Mouse (Mus musculus) MEL (cell line): ENCODE data around the gene Thrap3. TPM values are rescaled to one million over a fixed set of nuclear protein-coding genes. Genes with fewer than 3 reads are reported as not detected.

ENCODE experiments used
- DNase-seq: peaks from one replicate; pipeline ENCODE4 v3.0.0; 2011; ENCODE audit warnings: low read depth, low spot score
- H3K27ac ChIP-seq: 2 replicates; pipeline ENCODE4 v1.5.1; 2012; ENCODE audit warnings: low read depth, mild to moderate bottlenecking, control low read depth, low read length, moderate library complexity; ENCODE audit not compliant: control insufficient read depth
- H3K27me3 ChIP-seq, 2 experiments: fragments of 150-350 bp in 1 of 2; sonication (generic) in 1 of 2; 2 replicates each; pipeline ENCODE4 v1.6.1; 2012; ENCODE audit warnings: low read length in 2 of 2, mild to moderate bottlenecking in 2 of 2, improper control_type of control experiment in 1 of 2, moderate library complexity in 1 of 2; ENCODE audit not compliant: insufficient read depth in 2 of 2, control insufficient read depth in 1 of 2
- H3K36me3 ChIP-seq, 2 experiments: 2 replicates each; pipeline ENCODE4 v1.6.1; 2012 to 2014; ENCODE audit warnings: low read length in 2 of 2, improper control_type of control experiment in 1 of 2, inconsistent platforms in 1 of 2, mild to moderate bottlenecking in 1 of 2; ENCODE audit not compliant: insufficient read depth in 2 of 2, control insufficient read depth in 1 of 2
- H3K4me1 ChIP-seq, 2 experiments: fragments of 150-350 bp in 1 of 2; sonication (generic) in 1 of 2; 2 replicates each; pipeline ENCODE4 v1.6.1; 2012; ENCODE audit warnings: low read length in 2 of 2, improper control_type of control experiment in 1 of 2, mild to moderate bottlenecking in 1 of 2; ENCODE audit not compliant: insufficient read depth in 2 of 2, control insufficient read depth in 1 of 2
- H3K4me3 ChIP-seq, 2 experiments: fragments of 150-350 bp in 1 of 2; sonication (generic) in 1 of 2; 2 replicates each; pipeline ENCODE4 v1.5.1; 2012; ENCODE audit warnings: low read depth in 2 of 2, low read length in 2 of 2, mild to moderate bottlenecking in 2 of 2, moderate library complexity in 2 of 2, control low read depth in 1 of 2, improper control_type of control experiment in 1 of 2; ENCODE audit not compliant: control insufficient read depth in 1 of 2, insufficient read depth in 1 of 2
- H3K79me2 ChIP-seq: 2 replicates; pipeline ENCODE4 v1.6.1; 2012; ENCODE audit warnings: mild to moderate bottlenecking, low read length, moderate library complexity; ENCODE audit not compliant: control insufficient read depth, poor library complexity, insufficient read depth
- H3K9ac ChIP-seq: 2 replicates; pipeline ENCODE4 v1.6.1; 2012; ENCODE audit warnings: low read depth, mild to moderate bottlenecking, control low read depth, low read length, moderate library complexity; ENCODE audit not compliant: control insufficient read depth, poor library complexity, severe bottlenecking
- H3K9me3 ChIP-seq: fragments of 150-350 bp; sonication (generic); replicated peaks from 2 replicates; pipeline ENCODE4 v1.6.1; 2012; ENCODE audit warnings: mild to moderate bottlenecking, low read length, improper control_type of control experiment, moderate library complexity; ENCODE audit not compliant: insufficient read depth
- BHLHE40 ChIP-seq: IDR thresholded peaks from 2 replicates; pipeline ENCODE4 v1.6.1; 2012; ENCODE audit warnings: low read depth, mild to moderate bottlenecking, inconsistent platforms, low read length, improper control_type of control experiment, borderline replicate concordance
- CHD1 ChIP-seq: IDR thresholded peaks from 2 replicates; pipeline ENCODE4 v1.6.1; 2012; ENCODE audit warnings: low read depth, mild to moderate bottlenecking, inconsistent platforms, low read length, improper control_type of control experiment
- EP300 ChIP-seq, 2 experiments: IDR thresholded peaks; 2 replicates each; pipeline ENCODE4 v1.6.1; 2011; ENCODE audit warnings: improper control_type of control experiment in 2 of 2, low read length in 2 of 2, low read depth in 1 of 2, mild to moderate bottlenecking in 1 of 2
- GABPA ChIP-seq: IDR thresholded peaks from 2 replicates; pipeline ENCODE4 v1.6.1; 2012; ENCODE audit warnings: low read depth, mild to moderate bottlenecking, inconsistent platforms, low read length, improper control_type of control experiment, moderate library complexity
- HCFC1 ChIP-seq: IDR thresholded peaks from 2 replicates; pipeline ENCODE4 v1.6.1; 2012; ENCODE audit warnings: low read depth, mild to moderate bottlenecking, inconsistent platforms, low read length, improper control_type of control experiment, moderate library complexity
- MAFK ChIP-seq: IDR thresholded peaks from 2 replicates; pipeline ENCODE4 v1.6.1; 2011; ENCODE audit warnings: low read depth, mild to moderate bottlenecking, low read length, improper control_type of control experiment, borderline replicate concordance
- MAZ ChIP-seq: IDR thresholded peaks from 2 replicates; pipeline ENCODE4 v1.6.1; 2012; ENCODE audit warnings: low read depth, mild to moderate bottlenecking, inconsistent platforms, low read length, improper control_type of control experiment
- MEF2A ChIP-seq: IDR thresholded peaks from 2 replicates; pipeline ENCODE4 v1.6.1; 2014; ENCODE audit warnings: low read depth, mild to moderate bottlenecking, inconsistent platforms, low read length, improper control_type of control experiment; ENCODE audit not compliant: poor library complexity, insufficient replicate concordance, severe bottlenecking; ENCODE audit errors: extremely low read depth
- MYC ChIP-seq: IDR thresholded peaks from 2 replicates; pipeline ENCODE4 v1.6.1; 2011; ENCODE audit warnings: low read depth, mild to moderate bottlenecking, low read length, improper control_type of control experiment, moderate library complexity
- NRF1 ChIP-seq: IDR thresholded peaks from 2 replicates; pipeline ENCODE4 v1.6.1; 2014; ENCODE audit warnings: low read depth, mild to moderate bottlenecking, inconsistent platforms, low read length, improper control_type of control experiment, moderate library complexity; ENCODE audit not compliant: poor library complexity, insufficient read depth, severe bottlenecking
- POLR2AphosphoS5 ChIP-seq: IDR thresholded peaks from 2 replicates; pipeline ENCODE4 v1.6.1; 2012; ENCODE audit warnings: low read depth, borderline replicate concordance, mild to moderate bottlenecking, inconsistent platforms, low read length, moderate library complexity, mixed read lengths
- TBP ChIP-seq: IDR thresholded peaks from 2 replicates; pipeline ENCODE4 v1.8.0; 2011; ENCODE audit warnings: low read depth, low read length, improper control_type of control experiment
- TCF12 ChIP-seq: IDR thresholded peaks from 2 replicates; pipeline ENCODE4 v1.6.1; 2014; ENCODE audit warnings: low read depth, mild to moderate bottlenecking, inconsistent platforms, low read length, improper control_type of control experiment, moderate library complexity
- USF1 ChIP-seq: IDR thresholded peaks from 2 replicates; pipeline ENCODE4 v1.6.1; 2014; ENCODE audit warnings: low read depth, mild to moderate bottlenecking, inconsistent platforms, low read length, improper control_type of control experiment, moderate library complexity
- USF2 ChIP-seq, 2 experiments: IDR thresholded peaks; 2 replicates each; pipeline ENCODE4 v1.6.1; 2011 to 2012; ENCODE audit warnings: improper control_type of control experiment in 2 of 2, low read length in 2 of 2, borderline replicate concordance in 1 of 2, inconsistent platforms in 1 of 2, low read depth in 1 of 2, mild to moderate bottlenecking in 1 of 2; ENCODE audit not compliant: insufficient read depth in 1 of 2
- ZNF384 ChIP-seq: IDR thresholded peaks from 2 replicates; pipeline ENCODE4 v1.6.1; 2012; ENCODE audit warnings: low read depth, mild to moderate bottlenecking, inconsistent platforms, low read length, improper control_type of control experiment
- polyA plus RNA-seq, 2 experiments: library from polyadenylated mRNA; stranded (reverse) in 1 of 2; unstranded in 1 of 2; fragments of >175 nt in 1 of 2; fragments of >200 nt in 1 of 2; gene quantifications; 2 replicates each; pipeline versions ENCODE4 v1.2.1 to v1.2.4; 2012; ENCODE audit warnings: low replicate concordance in 2 of 2, low read depth in 1 of 2; ENCODE audit not compliant: insufficient read length in 2 of 2, insufficient read depth in 1 of 2, missing spikeins in 1 of 2
- total RNA-seq: library from RNA; depleted of rRNA; stranded (reverse); fragments of 300-350 nt; gene quantifications from 2 replicates; pipeline ENCODE4 v1.2.3, GENCODE M21; 2012

Gene Thrap3
- total and polyA plus RNA-seq, 3 experiments, result 158 to 471 (median 310) TPM

DNA sequence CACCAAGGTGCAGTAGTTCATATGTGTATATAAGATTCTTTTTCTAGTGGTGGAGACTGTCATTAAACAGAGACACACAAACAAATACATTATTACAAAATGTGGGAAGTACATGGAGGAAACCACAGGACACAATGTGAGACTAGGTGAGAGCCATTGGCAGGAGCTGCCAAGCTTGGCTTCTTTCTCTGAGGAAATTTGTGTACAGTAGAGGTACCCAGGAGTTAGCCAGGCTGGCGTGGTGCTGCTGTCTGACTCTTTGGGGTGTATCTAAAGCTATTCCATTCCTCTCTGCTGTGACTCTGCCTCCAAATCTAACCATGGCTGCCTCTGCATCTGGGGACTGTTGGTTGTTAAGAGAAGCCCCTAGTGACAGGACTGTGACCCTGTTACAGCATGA is 83.5 kb downstream of the Thrap3 start:
- no peak overlapping the region for H3K9ac ChIP-seq
- no peak for DNase-seq
- no peaks in the 10 kb centered on the region for H3K27me3 ChIP-seq
- H3K4me1 ChIP-seq, result no peaks in the 10 kb centered on the region
- H3K27ac ChIP-seq, result no peak overlapping the region
- H3K9me3 ChIP-seq, result no peaks in the 10 kb centered on the region
- TF ChIP-seq ZNF384, result no peak
- H3K79me2 ChIP-seq, result peaks cover 1% of the 10 kb centered on the region
- peaks cover 0 to 6% of the 10 kb centered on the region in 2 experiments; a peak in 1 of 4 replicates for H3K36me3 ChIP-seq
- no peak overlapping the region for H3K4me3 ChIP-seq

DNA sequence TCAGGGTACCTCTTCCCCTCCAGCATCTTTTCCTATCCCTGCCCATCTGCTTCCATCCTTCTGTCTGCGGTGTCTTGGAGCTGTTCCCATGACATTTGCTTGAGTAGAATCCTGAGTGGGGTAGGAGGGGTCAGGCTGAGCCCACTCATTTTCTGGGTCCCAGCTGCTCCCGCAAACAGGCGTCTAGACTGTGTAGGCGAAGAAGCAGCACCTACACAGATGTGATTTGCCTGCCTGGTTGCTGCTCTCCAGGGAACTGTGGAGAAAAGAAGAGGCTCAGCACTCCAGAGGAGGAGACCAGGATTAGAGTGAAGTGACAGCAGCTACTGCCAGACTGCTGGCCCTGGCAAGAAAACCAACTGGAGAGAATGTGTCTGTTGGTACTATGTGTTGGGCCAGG is 83.9 kb downstream of the Thrap3 start:
- H3K27ac ChIP-seq, result no peak overlapping the region
- peaks cover 0 to 6% of the 10 kb centered on the region in 2 experiments; a peak in 1 of 4 replicates for H3K36me3 ChIP-seq
- no peaks in the 10 kb centered on the region for H3K27me3 ChIP-seq

DNA sequence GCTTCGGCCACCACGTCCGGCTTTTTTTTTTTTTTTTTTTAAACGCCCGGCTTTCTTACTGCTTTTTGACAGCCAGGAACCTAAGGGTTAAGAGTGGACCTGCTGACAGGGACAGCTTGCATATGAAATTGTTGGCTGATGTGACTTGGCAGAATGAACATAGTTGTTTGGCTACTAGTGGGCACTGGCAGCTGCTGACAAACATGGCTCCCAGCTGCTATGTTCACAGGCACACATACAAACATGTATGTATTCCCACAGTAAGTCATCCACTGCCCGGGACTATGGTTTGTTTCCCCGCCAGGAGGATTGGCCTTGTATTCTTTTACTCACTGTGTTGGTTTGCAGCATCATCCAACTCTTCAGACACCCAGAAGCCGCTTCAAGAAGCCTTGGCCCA is 85.4 kb downstream of the Thrap3 start:
- no peak overlapping the region for H3K27ac ChIP-seq
- H3K36me3 ChIP-seq, result peaks cover under 1 to 6% of the 10 kb centered on the region in 2 experiments; a peak in 2 of 4 replicates
- peaks cover 7% of the 10 kb centered on the region for H3K79me2 ChIP-seq
- H3K9ac ChIP-seq, result no peak overlapping the region
- no peaks in the 10 kb centered on the region for H3K27me3 ChIP-seq
- TF ChIP-seq MYC (no peak), TCF12 (no peak), NRF1 (no peak), MAZ (no peak), GABPA (no peak), EP300 (IDR thresholded peaks at IDR 0.05; ENCODE audit: low read depth in 1 of 2, low read length in 2 of 2) (no peak), USF2 (IDR thresholded peaks at IDR 0.05; ENCODE audit: borderline replicate concordance in 1 of 2, insufficient read depth in 1 of 2, low read depth in 1 of 2, low read length in 2 of 2) (no peak), MEF2A (no peak), BHLHE40 (no peak), HCFC1 (no peak)
- no peaks in the 10 kb centered on the region for H3K9me3 ChIP-seq
- DNase-seq, result no peak
- H3K4me3 ChIP-seq, result no peak overlapping the region
- no peaks in the 10 kb centered on the region for H3K4me1 ChIP-seq

More for the DNA sequence above, 83.9 kb downstream of the Thrap3 start:
- no peak for TF ChIP-seq CHD1
- no peak for TF ChIP-seq POLR2AphosphoS5
- no peak for TF ChIP-seq HCFC1
- no peak for TF ChIP-seq MAFK
- no peak for TF ChIP-seq USF2 (IDR thresholded peaks at IDR 0.05; ENCODE audit: borderline replicate concordance in 1 of 2, insufficient read depth in 1 of 2, low read depth in 1 of 2, low read length in 2 of 2)
- no peak for TF ChIP-seq USF1
- no peak for TF ChIP-seq MEF2A
- TF ChIP-seq TBP, result no peak
- no peak for TF ChIP-seq MAZ
- Histone ChIP-seq H3K9me3 (no peaks in the 10 kb centered on the region), H3K4me1 (no peaks in the 10 kb centered on the region), H3K9ac (no peak overlapping the region), H3K4me3 (no peak overlapping the region), H3K79me2 (peaks cover 1% of the 10 kb centered on the region)
- DNase-seq, result no peak
